Mouse (Mus musculus): Measurements from ENCODE around the gene Surf4. TPM values are rescaled to one million over a fixed set of nuclear protein-coding genes. Genes with fewer than 3 reads are reported as not detected.

Gene Surf4
- 10 to 100 TPM; 63.6 to 66.3 TPM for total RNA-seq (2023)

GRCm38 (mm10) chr2:26933304-26934055 lies at the start of gene Surf4, which contains the start of gene Stkld1:
TSS of gene Surf4 (minus strand) at chr2:26933928.
TSS of gene Stkld1 (plus strand) at chr2:26934047.

GRCm38 (mm10) chr2:26973116-26973515 lies 39.4 kb upstream of the Surf4 start, which contains the start of gene Adamts13:
TSS of gene Adamts13 (plus strand) at chr2:26973416.

GRCm38 (mm10) chr2:26963923-26964723 lies 30.4 kb upstream of the Surf4 start, which contains the start of gene Rexo4:
TSS of gene Rexo4 (minus strand) at chr2:26964386.

GRCm38 (mm10) chr2:26915927-26916728 lies 17.6 kb downstream of the Surf4 start, which contains the start of the genes Surf2 and Surf1:
TSS of gene Surf2 (plus strand) at chr2:26916367.
TSS of gene Surf1 (minus strand) at chr2:26916530.

GRCm38 (mm10) chr2:26910124-26910993 lies 23.4 kb downstream of the Surf4 start, which contains the start of the genes Med22 and Rpl7a:
TSS of gene Med22 (minus strand) at chr2:26910677.
TSS of gene Rpl7a (plus strand) at chr2:26910764.

GRCm38 (mm10) chr2:26902467-26903220 lies 31.1 kb downstream of the Surf4 start, which contains the start of gene Surf6:
TSS of gene Surf6 (minus strand) at chr2:26902879.

Other genes with a start within 250 kb of the Surf4 start
- not detected for gene Abo, start 68.9 kb downstream of the Surf4 start, total RNA-seq (2023)
- gene Surf6, start 31.0 kb downstream of the Surf4 start, total RNA-seq (2023): 10 to 100 TPM; 74.0 to 78.5 TPM
- gene Med22, start 23.3 kb downstream of the Surf4 start, total RNA-seq (2023): 10 to 100 TPM; 19.9 to 22.1 TPM
- 100 to 1,000 TPM; 644 to 653 TPM for gene Rpl7a, start 23.2 kb downstream of the Surf4 start, total RNA-seq (2023)
- 10 to 100 TPM; 53.4 to 54.6 TPM for gene Surf2, start 17.6 kb downstream of the Surf4 start, total RNA-seq (2023)
- gene Surf1, start 17.4 kb downstream of the Surf4 start, total RNA-seq (2023): 10 to 100 TPM; 52.3 to 66.8 TPM
- gene Stkld1, start 119 bp upstream of the Surf4 start, total RNA-seq (2023): not detected
- gene Rexo4, start 30.5 kb upstream of the Surf4 start, total RNA-seq (2023): 10 to 100 TPM; 82.9 to 87.7 TPM
- gene Adamts13, start 39.5 kb upstream of the Surf4 start, total RNA-seq (2023): under 1 TPM; 0.15 to 0.27 TPM
- gene Cacfd1, start 76.0 kb upstream of the Surf4 start, total RNA-seq (2023): 10 to 100 TPM; 39.1 to 43.9 TPM
- gene Slc2a6, start 94.1 kb upstream of the Surf4 start, total RNA-seq (2023): 10 to 100 TPM in 1 of 2 experiments, 1 to 10 TPM in 1; 9.9 to 10.5 TPM
- gene Mymk, start 138.3 kb upstream of the Surf4 start, total RNA-seq (2023): not detected
- 1 to 10 TPM; 4.2 to 5.8 TPM for gene Adamtsl2, start 145.5 kb upstream of the Surf4 start, total RNA-seq (2023)
- gene Fam163b, start 208.6 kb upstream of the Surf4 start, total RNA-seq (2023): not detected
- not detected for gene Dbh, start 231.3 kb upstream of the Surf4 start, total RNA-seq (2023)

All from B cell, adult 67 days (primary cell).